Mouse (Mus musculus) olfactory bulb, adult 2 months (tissue): ENCODE data around the gene Pbxip1. TPM values are rescaled to one million over a fixed set of nuclear protein-coding genes. Genes with fewer than 3 reads are reported as not detected.
"Not testable (repeated sequence)": the region's sequence is repeated elsewhere in the genome, so short reads cannot be mapped to it uniquely, and the experiment has no call there.

Experiments
- H3K27ac ChIP-seq: fragments of 200-500 bp; 2 replicates; pipeline ENCODE4 v1.5.1; 2012; ENCODE audit warnings: low read depth, low read length; ENCODE audit not compliant: insufficient read depth
- H3K4me1 ChIP-seq: fragments of 200-500 bp; 2 replicates; pipeline ENCODE4 v1.6.1; 2012; ENCODE audit warnings: low read length; ENCODE audit not compliant: control insufficient read depth, insufficient read depth
- H3K4me3 ChIP-seq: fragments of 200-500 bp; 2 replicates; pipeline ENCODE4 v1.5.1; 2012; ENCODE audit warnings: mild to moderate bottlenecking, low read depth, low read length, moderate library complexity; ENCODE audit not compliant: insufficient read depth
- CTCF ChIP-seq: fragments of 200-500 bp; IDR thresholded peaks from 2 replicates; pipeline ENCODE4 v1.5.1; 2012; ENCODE audit warnings: low read depth, mild to moderate bottlenecking, low read length, moderate library complexity; ENCODE audit not compliant: insufficient read depth
- POLR2A ChIP-seq: fragments of 200-500 bp; IDR thresholded peaks from 2 replicates; pipeline ENCODE4 v1.6.1; 2012; ENCODE audit warnings: mild to moderate bottlenecking, low read depth, low read length, moderate library complexity; ENCODE audit not compliant: insufficient read depth
- WGBS: fragments of 180-500 bp; shearing (Covaris S2); methylation state at CpG from one replicate; pipeline ENCODE4 v1.1.7; 2018; 5-methylcytosine and 5-hydroxymethylcytosine counted together
- polyA plus RNA-seq: library from polyadenylated mRNA; stranded (reverse); fragments of >200 nt; gene quantifications from 2 replicates; pipeline ENCODE4 v1.2.4, GENCODE M21; 2012; ENCODE audit warnings: low replicate concordance; ENCODE audit not compliant: missing spikeins, insufficient read depth, insufficient read length

Gene Pbxip1
- polyA plus RNA-seq, 1 experiment: not detected

GRCm38 (mm10) chr3:89425876-89426275 is 10.6 kb upstream of the Pbxip1 start:
- Histone ChIP-seq H3K4me3 (no peak overlapping the region), H3K27ac (no peak overlapping the region), H3K4me1 (peaks cover 13% of the 10 kb centered on the region)
- TF ChIP-seq CTCF (no peak), POLR2A (no peak)
- 93% methylated on average over 4 of the region's 4 CpGs for WGBS

- H3K4me1 ChIP-seq: peaks cover 12% of the 10 kb centered on the region
- 91% methylated on average over 7 of the region's 7 CpGs for WGBS
- H3K27ac ChIP-seq, H3K4me3 ChIP-seq: not testable (repeated sequence)
Measured at GRCm38 (mm10) chr3:89429021-89429420, 7.5 kb upstream of the Pbxip1 start.

- TF ChIP-seq CTCF: no peak
- TF ChIP-seq POLR2A: peak; percentile 74; the same call in 1 of the 2 replicates
- 1% methylated on average over 68 of the region's 68 CpGs for WGBS
- Histone ChIP-seq H3K27ac (peak within 1 kb of the TSS; percentile 11; the same call in 1 of the 2 replicates), H3K4me1 (peaks cover 12% of the 10 kb centered on the region), H3K4me3 (peak within 1 kb of the TSS; percentile 78)
Measured at GRCm38 (mm10) chr3:89430171-89431159, 6.0 kb upstream of the Pbxip1 start, which contains the start of gene Pygo2. TSS of gene Pygo2 (plus strand) at chr3:89430214.

- Histone ChIP-seq H3K4me1 (peaks cover 23% of the 10 kb centered on the region), H3K27ac (no peak overlapping the region), H3K4me3 (no peak overlapping the region)
- 89% methylated on average over 8 of the region's 8 CpGs for WGBS
- TF ChIP-seq POLR2A (no peak), CTCF (no peak)
Measured at GRCm38 (mm10) chr3:89432606-89433005, 3.9 kb upstream of the Pbxip1 start.

GRCm38 (mm10) chr3:89434532-89434931 is 2.0 kb upstream of the Pbxip1 start:
- H3K4me1 ChIP-seq: peaks cover 29% of the 10 kb centered on the region
- no peak overlapping the region for H3K4me3 ChIP-seq
- WGBS: 53% methylated on average over 11 of the region's 11 CpGs
- no peak overlapping the region for H3K27ac ChIP-seq
- TF ChIP-seq CTCF: no peak
- TF ChIP-seq POLR2A: no peak

GRCm38 (mm10) chr3:89435041-89435440 is 1.5 kb upstream of the Pbxip1 start:
- TF ChIP-seq CTCF (no peak), POLR2A (no peak)
- 43% methylated on average over 7 of the region's 7 CpGs for WGBS
- Histone ChIP-seq H3K27ac (no peak overlapping the region), H3K4me3 (no peak overlapping the region), H3K4me1 (peaks cover 29% of the 10 kb centered on the region)

- Histone ChIP-seq H3K4me3 (peak overlapping the region; percentile 13; the same call in 1 of the 2 replicates), H3K4me1 (peaks cover 24% of the 10 kb centered on the region), H3K27ac (peak overlapping the region; percentile 59)
- TF ChIP-seq CTCF (no peak), POLR2A (no peak)
- WGBS: 13% methylated on average over 5 of the region's 5 CpGs
Measured at GRCm38 (mm10) chr3:89437269-89437668, 763 bp downstream of the Pbxip1 start.

- no peak overlapping the region for H3K27ac ChIP-seq
- peaks cover 17% of the 10 kb centered on the region for H3K4me1 ChIP-seq
- H3K4me3 ChIP-seq: no peak overlapping the region
- no peak for TF ChIP-seq POLR2A
- no peak for TF ChIP-seq CTCF
- 91% methylated on average over 2 of the region's 2 CpGs for WGBS
Measured at GRCm38 (mm10) chr3:89440691-89441090, 4.2 kb downstream of the Pbxip1 start.
